Mouse (Mus musculus): Measurements from ENCODE around the gene Med25.
"Not testable (repeated sequence)": the region's sequence is repeated elsewhere in the genome, so short reads cannot be mapped to it uniquely, and the experiment has no call there.

The Med25 gene

GRCm38 (mm10) chr7:44893197-44893596, 685 bp upstream of the Med25 start:
- no peak for DNase-seq (ENCODE audit: low spot score in 2 of 2)

- no peak for DNase-seq (ENCODE audit: low spot score in 2 of 2)
Observed at GRCm38 (mm10) chr7:44891611-44892010, 901 bp downstream of the Med25 start.

- no peak for DNase-seq (ENCODE audit: low spot score in 2 of 2)
Observed at GRCm38 (mm10) chr7:44890737-44891136, 1.8 kb downstream of the Med25 start.

- no peak for DNase-seq (ENCODE audit: low spot score in 2 of 2)
Observed at GRCm38 (mm10) chr7:44890180-44890579, 2.3 kb downstream of the Med25 start.

GRCm38 (mm10) chr7:44888256-44889105, 4.0 kb downstream of the Med25 start:
- peak in 1 of 2 experiments; percentile 35 for DNase-seq (ENCODE audit: low spot score in 2 of 2)

- no peak for DNase-seq (ENCODE audit: low spot score in 2 of 2)
Observed at GRCm38 (mm10) chr7:44886964-44887363, 5.5 kb downstream of the Med25 start.

- DNase-seq (ENCODE audit: low spot score in 2 of 2): no peak
Observed at GRCm38 (mm10) chr7:44884637-44885036, 7.9 kb downstream of the Med25 start.

GRCm38 (mm10) chr7:44883036-44883435, 9.5 kb downstream of the Med25 start:
- no peak for DNase-seq (ENCODE audit: low spot score in 2 of 2)

GRCm38 (mm10) chr7:44877833-44878232, 14.7 kb downstream of the Med25 start:
- DNase-seq (ENCODE audit: low spot score in 2 of 2): peak in 1 of 2 experiments; percentile 65

- not testable (repeated sequence) for DNase-seq (ENCODE audit: low spot score in 2 of 2)
Observed at GRCm38 (mm10) chr7:44871774-44872173, 20.7 kb downstream of the Med25 start.

- no peak for DNase-seq (ENCODE audit: low spot score in 2 of 2)
Observed at GRCm38 (mm10) chr7:44871181-44871580, 21.3 kb downstream of the Med25 start.

- no peak for DNase-seq (ENCODE audit: low spot score in 2 of 2)
Observed at GRCm38 (mm10) chr7:44870614-44871013, 21.9 kb downstream of the Med25 start.

GRCm38 (mm10) chr7:44869697-44870528, 22.6 kb downstream of the Med25 start, which contains the start of gene Ptov1:
Gene Ptov1 (minus strand): TSS chr7:44869788.
- peak; percentile 95 to 97 for DNase-seq (ENCODE audit: low spot score in 2 of 2)

GRCm38 (mm10) chr7:44868919-44869696, 23.4 kb downstream of the Med25 start:
- peak; percentile 73 to 78 for DNase-seq (ENCODE audit: low spot score in 2 of 2)

GRCm38 (mm10) chr7:44868465-44868864, 24.0 kb downstream of the Med25 start:
- DNase-seq (ENCODE audit: low spot score in 2 of 2): peak in 1 of 2 experiments; percentile 42

GRCm38 (mm10) chr7:44867802-44868201, 24.7 kb downstream of the Med25 start:
- DNase-seq (ENCODE audit: low spot score in 2 of 2): no peak

GRCm38 (mm10) chr7:44867010-44867702, 25.4 kb downstream of the Med25 start:
- DNase-seq (ENCODE audit: low spot score in 2 of 2): peak in 1 of 2 experiments; percentile 30

GRCm38 (mm10) chr7:44866276-44867009, 26.1 kb downstream of the Med25 start:
- DNase-seq (ENCODE audit: low spot score in 2 of 2): peak; percentile 83

- peak in 1 of 2 experiments; percentile 27 for DNase-seq (ENCODE audit: low spot score in 2 of 2)
Observed at GRCm38 (mm10) chr7:44864595-44865542, 27.6 kb downstream of the Med25 start.

Data from heart, adult 9 months (tissue).